ENCODE assay signal across 14 mouse cellular contexts in the genomic region with DNA sequence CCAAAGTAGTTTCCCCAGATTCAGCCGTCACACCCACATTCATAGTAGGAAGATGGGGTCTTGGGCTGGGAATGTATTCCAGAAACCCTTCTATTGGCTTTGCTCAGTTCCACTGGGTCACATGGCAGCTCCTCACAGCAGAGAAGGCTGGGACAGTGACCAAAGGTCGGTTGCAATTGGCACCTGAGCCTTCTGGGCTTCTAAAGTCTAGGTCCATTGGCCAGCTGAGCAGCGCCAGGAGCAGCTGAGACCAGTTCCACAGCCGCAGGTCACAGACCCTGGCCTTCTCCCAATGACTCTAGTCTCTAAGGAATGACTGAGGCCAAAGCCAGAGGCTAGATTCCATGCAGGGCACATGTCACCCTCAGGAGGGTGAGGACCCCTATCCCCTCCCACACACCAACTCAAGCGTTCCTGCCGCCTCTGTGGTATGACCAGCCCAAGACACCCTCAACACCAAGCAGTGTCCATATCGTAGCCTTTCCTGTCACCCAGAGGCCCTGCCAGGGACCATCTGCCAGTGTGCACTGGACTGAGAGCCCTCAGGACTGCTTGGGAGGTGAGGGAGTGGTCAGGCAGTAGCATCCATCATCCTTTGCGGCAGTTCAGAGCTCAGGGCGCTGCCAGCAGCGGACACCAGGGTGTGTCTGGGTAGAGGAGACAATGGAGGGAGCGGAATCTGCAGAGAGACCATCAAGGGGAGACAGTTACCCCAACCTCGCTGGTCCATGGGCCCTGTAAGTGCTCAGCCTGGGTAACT. TPM values are rescaled to one million over a fixed set of nuclear protein-coding genes. Genes with fewer than 3 reads are reported as not detected.
DNase-seq lines count a peak whose midpoint lies in the region; ATAC-seq and TF ChIP-seq lines count a peak whose summit lies in the region.
"Had no signal": no experiment of that assay in that cellular context is flagged by ENCODE, and none has a peak within 500 bp of the region (broad histone marks: within the 10 kb centered on the region; RNA-seq: fewer than 3 reads in every experiment).

No protein-coding gene starts in this region.

- H3K4me2 ChIP-seq in forebrain, embryonic 12.5 days = no peak overlapping the region
- H3K4me2 ChIP-seq in forebrain, embryonic 16.5 days (ENCODE audit: low read length) = no peak overlapping the region
- H3K4me2 ChIP-seq in kidney, embryonic 15.5 days = no peak overlapping the region
- H3K4me2 ChIP-seq: heart, embryonic 13.5 days; limb, embryonic 15.5 days had no signal

- H3K4me1 ChIP-seq in forebrain, embryonic 12.5 days = peaks cover 27% of the 10 kb centered on the region
- peaks cover 16% of the 10 kb centered on the region for H3K4me1 ChIP-seq in forebrain, embryonic 16.5 days (replicated peaks; ENCODE audit: control insufficient read depth, insufficient read depth, low read length)
- H3K4me1 ChIP-seq in kidney, adult 2 months (ENCODE audit: control insufficient read depth, insufficient read depth, low read length) = peaks cover 6% of the 10 kb centered on the region; the same call in 1 of the 2 replicates
- H3K4me1 ChIP-seq in kidney, embryonic 15.5 days = peaks cover 10% of the 10 kb centered on the region
- H3K4me1 ChIP-seq: heart, embryonic 13.5 days; limb, embryonic 15.5 days had no signal

- no peak overlapping the region for H3K9ac ChIP-seq in forebrain, embryonic 12.5 days
- no peak overlapping the region for H3K9ac ChIP-seq in forebrain, embryonic 16.5 days (replicated peaks; ENCODE audit: low read depth, low read length)
- H3K9ac ChIP-seq in kidney, embryonic 15.5 days = no peak overlapping the region
- H3K9ac ChIP-seq: heart, embryonic 13.5 days; limb, embryonic 15.5 days had no signal

- H3K9me3 ChIP-seq in forebrain, embryonic 12.5 days = no peaks in the 10 kb centered on the region
- H3K9me3 ChIP-seq in forebrain, embryonic 16.5 days (ENCODE audit: control insufficient read depth, low read length) = no peaks in the 10 kb centered on the region
- H3K9me3 ChIP-seq in kidney, embryonic 15.5 days (replicated peaks) = no peaks in the 10 kb centered on the region
- H3K9me3 ChIP-seq: heart, embryonic 13.5 days; limb, embryonic 15.5 days had no signal

- no peaks in the 10 kb centered on the region for H3K27me3 ChIP-seq in forebrain, embryonic 12.5 days
- no peaks in the 10 kb centered on the region for H3K27me3 ChIP-seq in forebrain, embryonic 16.5 days (replicated peaks; ENCODE audit: control insufficient read depth, insufficient read depth, low read length)
- H3K27me3 ChIP-seq in kidney, adult 2 months (replicated peaks; ENCODE audit: control insufficient read depth, insufficient read depth, low read length) = no peaks in the 10 kb centered on the region
- H3K27me3 ChIP-seq in kidney, embryonic 15.5 days = no peaks in the 10 kb centered on the region

- no peak for ATAC-seq in forebrain, embryonic 12.5 days (ENCODE audit: low FRiP score)
- ATAC-seq in forebrain, embryonic 16.5 days = no peak
- no peak for ATAC-seq in kidney, embryonic 15.5 days (replicated peaks; ENCODE audit: low FRiP score)

- no peak for TF ChIP-seq CTCF in kidney, adult 2 months (conservative IDR thresholded peaks at IDR 0.05; ENCODE audit: insufficient read depth, insufficient read length, low read depth, low read length)

- no peak overlapping the region for H3K4me3 ChIP-seq in forebrain, embryonic 12.5 days (replicated peaks)
- H3K4me3 ChIP-seq in forebrain, embryonic 16.5 days (replicated peaks; ENCODE audit: low read length) = no peak overlapping the region
- H3K4me3 ChIP-seq in kidney, adult 2 months (ENCODE audit: insufficient read depth, low read depth, low read length) = no peak overlapping the region
- no peak overlapping the region for H3K4me3 ChIP-seq in kidney, embryonic 15.5 days (replicated peaks)
- H3K4me3 ChIP-seq: heart, embryonic 13.5 days; limb, embryonic 15.5 days had no signal

- peak overlapping the region; percentile 56; the same call in 1 of the 2 replicates for H3K27ac ChIP-seq in forebrain, embryonic 12.5 days
- no peak overlapping the region for H3K27ac ChIP-seq in forebrain, embryonic 16.5 days (ENCODE audit: low read length)
- H3K27ac ChIP-seq in kidney, adult 2 months (ENCODE audit: insufficient read depth, low read depth, low read length) = peak overlapping the region; percentile 33; the same call in 1 of the 2 replicates
- no peak overlapping the region for H3K27ac ChIP-seq in kidney, embryonic 15.5 days
- H3K27ac ChIP-seq: heart, embryonic 13.5 days; limb, embryonic 15.5 days had no signal

- no peak for TF ChIP-seq POLR2A in kidney, adult 2 months (IDR thresholded peaks at IDR 0.05; ENCODE audit: low read depth, low read length)

- DNase-seq in kidney, adult 2 months = peak; percentile 91
- DNase-seq in adipocyte (ENCODE audit: low spot score) = peak; percentile 71
- peak; percentile 75 to 90 for DNase-seq in kidney, postnatal 25 days
- DNase-seq in heart, adult 11 months = no peak
- DNase-seq: cerebellum, adult 9-10 months; heart, postnatal 4 days; lung, adult 2 months; lung, postnatal 36 days; thymus, postnatal 25 days had no signal

- H3K36me3 ChIP-seq in forebrain, embryonic 12.5 days (replicated peaks) = peaks cover 59% of the 10 kb centered on the region
- H3K36me3 ChIP-seq in forebrain, embryonic 16.5 days (ENCODE audit: control insufficient read depth, insufficient read depth) = no peaks in the 10 kb centered on the region
- H3K36me3 ChIP-seq in kidney, adult 2 months (ENCODE audit: control insufficient read depth, insufficient read depth, low read length) = no peaks in the 10 kb centered on the region
- H3K36me3 ChIP-seq in kidney, embryonic 15.5 days = no peaks in the 10 kb centered on the region
- H3K36me3 ChIP-seq: heart, embryonic 13.5 days; limb, embryonic 15.5 days had no signal

- WGBS in forebrain, embryonic 12.5 days = 85% methylated on average over 12 of the region's 12 CpGs
- 80% methylated on average over 12 of the region's 12 CpGs for WGBS in forebrain, embryonic 16.5 days
- WGBS in kidney, adult 2 months = 47% methylated on average over 12 of the region's 12 CpGs
- whole genome bisulfite sequencing in kidney, embryonic 15.5 days = 60% methylated on average over 12 of the region's 12 CpGs

RNA-seq across cellular contexts. Expression of gene Mfng, which starts 17.1 kb away (rescaled TPM):
- polyA plus RNA-seq in forebrain, embryonic 12.5 days (2016; fragmentation: Nextera tagmentation; extraction: Ambion mirVana) = 137 and 147 TPM in 2 replicates
- polyA plus RNA-seq in forebrain, embryonic 16.5 days (2015; fragmentation: Nextera tagmentation; extraction: Ambion mirVana) = 58.1 and 67.0 TPM in 2 replicates
- polyA plus RNA-seq in kidney, adult 2 months (2012; rRNA removed) = 15.7 and 16.6 TPM in 2 replicates
- 25.4 and 25.6 TPM in 2 replicates for polyA plus RNA-seq in kidney, embryonic 15.5 days (2015; fragmentation: Nextera tagmentation; extraction: Ambion mirVana)

RNA-seq across cellular contexts. Expression of gene Elfn2, which starts 37.6 kb away (rescaled TPM):
- polyA plus RNA-seq in forebrain, embryonic 12.5 days (2016; fragmentation: Nextera tagmentation; extraction: Ambion mirVana) = 1.2 TPM in 2 replicates
- 6.4 and 8.2 TPM in 2 replicates for polyA plus RNA-seq in forebrain, embryonic 16.5 days (2015; fragmentation: Nextera tagmentation; extraction: Ambion mirVana)
- polyA plus RNA-seq in kidney, adult 2 months (2012; rRNA removed) = 0.03 and 0.04 TPM in 2 replicates
- polyA plus RNA-seq in kidney, embryonic 15.5 days (2015; fragmentation: Nextera tagmentation; extraction: Ambion mirVana) = 0.04 TPM in 1 of 2 replicates, not detected in the other

RNA-seq across cellular contexts. Expression of gene Card10, which starts 46.7 kb away (rescaled TPM):
- 2.0 and 2.1 TPM in 2 replicates for polyA plus RNA-seq in forebrain, embryonic 12.5 days (2016; fragmentation: Nextera tagmentation; extraction: Ambion mirVana)
- 1.3 and 1.4 TPM in 2 replicates for polyA plus RNA-seq in forebrain, embryonic 16.5 days (2015; fragmentation: Nextera tagmentation; extraction: Ambion mirVana)
- polyA plus RNA-seq in kidney, adult 2 months (2012; rRNA removed) = 80.4 and 93.7 TPM in 2 replicates
- 9.1 and 9.5 TPM in 2 replicates for polyA plus RNA-seq in kidney, embryonic 15.5 days (2015; fragmentation: Nextera tagmentation; extraction: Ambion mirVana)

Comparison
In these comparisons a context has a peak if more than half of its experiments do, and no peak if none do; other contexts are left out.
1. H3K27ac ChIP-seq: peak in forebrain, embryonic 12.5 days (single experiment) and kidney, adult 2 months (single experiment); none in forebrain, embryonic 16.5 days (single experiment) and kidney, embryonic 15.5 days (single experiment).